Mouse (Mus musculus) embryonic fibroblast, embryonic 13.5 days (primary cell): ENCODE measurements around the gene Car4. TPM values are rescaled to one million over a fixed set of nuclear protein-coding genes. Genes with fewer than 3 reads are reported as not detected.

Source experiments
- H3K27ac ChIP-seq: 2 replicates; pipeline ENCODE4 v1.5.1; 2012; ENCODE audit warnings: low read length, control low read depth, inconsistent platforms; ENCODE audit not compliant: insufficient read depth
- H3K4me1 ChIP-seq: 2 replicates; pipeline ENCODE4 v1.6.1; 2011; ENCODE audit warnings: low read length; ENCODE audit not compliant: control insufficient read depth, insufficient read depth
- H3K4me3 ChIP-seq: 2 replicates; pipeline ENCODE4 v1.5.1; 2011; ENCODE audit warnings: mild to moderate bottlenecking, control low read depth, low read length; ENCODE audit not compliant: insufficient read depth
- CTCF ChIP-seq: IDR thresholded peaks from 2 replicates; pipeline ENCODE4 v1.5.1; 2011; ENCODE audit warnings: mild to moderate bottlenecking, control low read depth, low read length, moderate library complexity, borderline replicate concordance; ENCODE audit not compliant: insufficient read depth
- POLR2A ChIP-seq: IDR thresholded peaks from 2 replicates; pipeline ENCODE4 v1.6.1; 2011; ENCODE audit warnings: low read depth, mild to moderate bottlenecking, control low read depth, low read length, moderate library complexity
- polyA plus RNA-seq: library from polyadenylated mRNA; stranded (reverse); fragments of >200 nt; gene quantifications from 2 replicates; pipeline ENCODE4 v1.2.4, GENCODE M21; 2011; ENCODE audit warnings: low read depth; ENCODE audit not compliant: missing spikeins, insufficient read length

Gene Car4
- polyA plus RNA-seq, 1 experiment = not detected

GRCm38 (mm10) chr11:84988341-84988919 lies 30.8 kb downstream of the Car4 start:
- Histone ChIP-seq H3K4me3 (no peak overlapping the region), H3K27ac (no peak overlapping the region), H3K4me1 (no peaks in the 10 kb centered on the region)
- no peak for TF ChIP-seq CTCF
- TF ChIP-seq POLR2A = no peak

GRCm38 (mm10) chr11:84992996-84993395 lies 35.4 kb downstream of the Car4 start:
- Histone ChIP-seq H3K4me1 (no peaks in the 10 kb centered on the region), H3K27ac (no peak overlapping the region), H3K4me3 (no peak overlapping the region)
- TF ChIP-seq POLR2A = no peak
- no peak for TF ChIP-seq CTCF

DNA sequence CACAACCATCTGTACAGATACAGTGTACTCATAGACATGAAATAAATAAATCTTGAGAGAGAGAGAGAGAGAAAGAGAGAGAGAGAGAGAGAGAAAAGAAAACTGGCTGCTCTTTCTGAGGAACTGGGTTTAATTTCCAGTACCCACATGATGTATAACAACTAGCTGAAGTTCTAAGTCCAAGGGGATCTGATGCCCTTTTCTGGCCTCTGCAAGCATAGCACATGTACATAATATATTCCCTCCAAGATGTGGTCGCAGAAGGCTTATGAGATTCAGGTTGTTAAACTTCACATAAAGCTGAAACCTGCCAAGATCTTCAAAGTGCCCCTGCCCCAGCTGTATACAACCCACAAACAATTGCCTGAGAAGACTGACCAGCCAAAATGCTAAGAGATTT lies 37.7 kb downstream of the Car4 start:
- Histone ChIP-seq H3K4me3 (no peak overlapping the region), H3K27ac (no peak overlapping the region), H3K4me1 (no peaks in the 10 kb centered on the region)
- TF ChIP-seq POLR2A (no peak), CTCF (no peak)

- TF ChIP-seq CTCF (no peak), POLR2A (no peak)
- Histone ChIP-seq H3K4me1 (no peaks in the 10 kb centered on the region), H3K4me3 (no peak overlapping the region), H3K27ac (no peak overlapping the region)
Observed at GRCm38 (mm10) chr11:85003566-85003965, 46.0 kb downstream of the Car4 start.

- TF ChIP-seq CTCF (no peak), POLR2A (no peak)
- Histone ChIP-seq H3K27ac (no peak overlapping the region), H3K4me1 (no peaks in the 10 kb centered on the region), H3K4me3 (no peak overlapping the region)
Observed at GRCm38 (mm10) chr11:85013121-85013520, 55.5 kb downstream of the Car4 start.

Other genes with a start within 250 kb of the Car4 start
- 5.9 and 8.4 TPM in 2 replicates for gene Mrm1, start 138.3 kb upstream of the Car4 start, polyA plus RNA-seq
- 9.7 and 14.1 TPM in 2 replicates for gene Dhrs11, start 128.8 kb upstream of the Car4 start, polyA plus RNA-seq
- 87.3 and 105 TPM in 2 replicates for gene Ggnbp2, start 87.0 kb upstream of the Car4 start, polyA plus RNA-seq
- gene Myo19, start 77.6 kb upstream of the Car4 start, polyA plus RNA-seq = 14.5 and 15.3 TPM in 2 replicates
- 5.4 and 8.4 TPM in 2 replicates for gene Pigw, start 77.5 kb upstream of the Car4 start, polyA plus RNA-seq
- 20.2 and 24.6 TPM in 2 replicates for gene Znhit3, start 41.4 kb upstream of the Car4 start, polyA plus RNA-seq
- gene Usp32, start 182.4 kb downstream of the Car4 start, polyA plus RNA-seq = 49.9 and 52.8 TPM in 2 replicates
- not detected in 2 replicates for gene 1700125H20Rik, start 212.6 kb downstream of the Car4 start, polyA plus RNA-seq